Mouse (Mus musculus) small intestine, adult 2 months (tissue): ENCODE measurements around the gene Tiam2. TPM values are rescaled to one million over a fixed set of nuclear protein-coding genes. Genes with fewer than 3 reads are reported as not detected.

Experiments
- H3K27ac ChIP-seq: fragments of 200-500 bp; 2 replicates; pipeline ENCODE4 v1.5.1; 2012; ENCODE audit warnings: low read depth, low read length, control low read depth, inconsistent platforms; ENCODE audit not compliant: insufficient read depth
- H3K27me3 ChIP-seq: fragments of 200-500 bp; 2 replicates; pipeline ENCODE4 v1.6.1; 2012; ENCODE audit warnings: mild to moderate bottlenecking, moderate library complexity, low read length, inconsistent platforms; ENCODE audit not compliant: control insufficient read depth, insufficient read depth
- H3K36me3 ChIP-seq: fragments of 200-500 bp; 2 replicates; pipeline ENCODE4 v1.6.1; 2012; ENCODE audit warnings: mild to moderate bottlenecking, low read length, control low read depth, inconsistent platforms; ENCODE audit not compliant: control insufficient read depth, insufficient read depth
- H3K4me1 ChIP-seq: fragments of 200-500 bp; 2 replicates; pipeline ENCODE4 v1.6.1; 2012; ENCODE audit warnings: low read length, inconsistent platforms, mixed read lengths; ENCODE audit not compliant: control insufficient read depth, insufficient read depth, insufficient read length
- H3K4me3 ChIP-seq: fragments of 200-500 bp; 2 replicates; pipeline ENCODE4 v1.5.1; 2012; ENCODE audit warnings: low read depth, mild to moderate bottlenecking, control low read depth, inconsistent platforms, low read length, moderate library complexity
- CTCF ChIP-seq: fragments of 200-500 bp; IDR thresholded peaks from 2 replicates; pipeline ENCODE4 v1.5.1; 2012; ENCODE audit warnings: low read depth, mild to moderate bottlenecking, control low read depth, inconsistent platforms, low read length, moderate library complexity, mixed read lengths; ENCODE audit not compliant: insufficient replicate concordance, insufficient read length; ENCODE audit errors: extremely low read depth
- POLR2A ChIP-seq: fragments of 200-500 bp; IDR thresholded peaks from 2 replicates; pipeline ENCODE4 v1.6.1; 2012; ENCODE audit warnings: low read depth, mild to moderate bottlenecking, control low read depth, inconsistent platforms, low read length, moderate library complexity
- whole genome bisulfite sequencing: fragments of 180-500 bp; shearing (Covaris S2); methylation state at CpG from one replicate; pipeline ENCODE4 v1.1.7; 2018; 5-methylcytosine and 5-hydroxymethylcytosine counted together
- polyA plus RNA-seq: library from polyadenylated mRNA; depleted of rRNA; stranded (reverse); fragments of >200 nt; gene quantifications from 2 replicates; pipeline ENCODE4 v1.2.3, GENCODE M21; 2012

The Tiam2 gene
- polyA plus RNA-seq, 1 experiment = 2.7 TPM

GRCm38 (mm10) chr17:3410307-3410706 is 83.9 kb downstream of the Tiam2 start:
- TF ChIP-seq POLR2A (no peak), CTCF (no peak)
- Histone ChIP-seq H3K36me3 (no peaks in the 10 kb centered on the region), H3K27ac (no peak overlapping the region), H3K27me3 (no peaks in the 10 kb centered on the region), H3K4me3 (no peak overlapping the region), H3K4me1 (no peaks in the 10 kb centered on the region)
- WGBS = 56% methylated on average over 2 of the region's 2 CpGs

- no peaks in the 10 kb centered on the region for H3K4me1 ChIP-seq
These were observed 86.4 kb downstream of the Tiam2 start for GRCm38 (mm10) chr17:3412771-3413170.

GRCm38 (mm10) chr17:3415580-3415979 is 89.2 kb downstream of the Tiam2 start:
- Histone ChIP-seq H3K4me1 (no peaks in the 10 kb centered on the region), H3K27ac (no peak overlapping the region), H3K36me3 (no peaks in the 10 kb centered on the region), H3K4me3 (no peak overlapping the region), H3K27me3 (no peaks in the 10 kb centered on the region)
- WGBS = 65% methylated on average over 3 of the region's 3 CpGs
- no peak for TF ChIP-seq POLR2A
- TF ChIP-seq CTCF = no peak

More at GRCm38 (mm10) chr17:3412771-3413170, 86.4 kb downstream of the Tiam2 start:
- Histone ChIP-seq H3K27me3 (no peaks in the 10 kb centered on the region), H3K27ac (no peak overlapping the region), H3K4me3 (no peak overlapping the region), H3K36me3 (no peaks in the 10 kb centered on the region)
- WGBS = 64% methylated on average over 4 of the region's 4 CpGs
- TF ChIP-seq POLR2A (no peak), CTCF (no peak)

- WGBS = 50% methylated on average over 3 of the region's 3 CpGs
- Histone ChIP-seq H3K27me3 (no peaks in the 10 kb centered on the region), H3K4me1 (no peaks in the 10 kb centered on the region), H3K36me3 (peaks cover under 1% of the 10 kb centered on the region; the same call in 1 of the 2 replicates), H3K27ac (no peak overlapping the region), H3K4me3 (no peak overlapping the region)
- TF ChIP-seq POLR2A (no peak), CTCF (no peak)
These were observed 90.0 kb downstream of the Tiam2 start for GRCm38 (mm10) chr17:3416401-3416800.

GRCm38 (mm10) chr17:3419368-3419928 is 93.1 kb downstream of the Tiam2 start:
- TF ChIP-seq CTCF (no peak), POLR2A (no peak)
- H3K27ac ChIP-seq = no peak overlapping the region
- no peaks in the 10 kb centered on the region for H3K4me1 ChIP-seq
- H3K27me3 ChIP-seq = no peaks in the 10 kb centered on the region
- 77% methylated on average over 10 of the region's 10 CpGs for WGBS
- H3K36me3 ChIP-seq = peaks cover 6% of the 10 kb centered on the region; the same call in 1 of the 2 replicates
- H3K4me3 ChIP-seq = no peak overlapping the region

DNA sequence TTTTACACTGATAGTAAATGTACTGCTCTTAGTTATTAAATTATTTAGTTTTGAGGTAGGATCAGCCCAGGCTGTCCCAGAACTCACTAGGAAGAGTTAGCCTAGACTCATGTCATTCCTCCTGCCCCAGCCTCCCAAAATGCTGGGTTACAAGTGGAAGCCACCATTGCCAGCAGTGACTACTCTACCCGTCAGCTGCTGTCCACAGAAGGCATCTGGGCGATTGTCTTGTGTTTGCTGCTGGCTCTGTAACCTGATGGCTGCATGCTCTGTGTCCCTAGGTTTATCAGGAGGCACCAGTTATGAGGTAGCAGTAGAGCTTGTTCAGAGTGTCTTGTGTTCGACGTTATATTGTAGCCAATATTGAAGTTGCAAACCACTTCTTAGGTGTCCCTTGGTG is 93.8 kb downstream of the Tiam2 start:
- TF ChIP-seq POLR2A (no peak), CTCF (no peak)
- Histone ChIP-seq H3K4me1 (no peaks in the 10 kb centered on the region), H3K4me3 (no peak overlapping the region), H3K27ac (no peak overlapping the region), H3K27me3 (no peaks in the 10 kb centered on the region), H3K36me3 (peaks cover 6% of the 10 kb centered on the region; the same call in 1 of the 2 replicates)
- WGBS = 93% methylated on average over 4 of the region's 4 CpGs

DNA sequence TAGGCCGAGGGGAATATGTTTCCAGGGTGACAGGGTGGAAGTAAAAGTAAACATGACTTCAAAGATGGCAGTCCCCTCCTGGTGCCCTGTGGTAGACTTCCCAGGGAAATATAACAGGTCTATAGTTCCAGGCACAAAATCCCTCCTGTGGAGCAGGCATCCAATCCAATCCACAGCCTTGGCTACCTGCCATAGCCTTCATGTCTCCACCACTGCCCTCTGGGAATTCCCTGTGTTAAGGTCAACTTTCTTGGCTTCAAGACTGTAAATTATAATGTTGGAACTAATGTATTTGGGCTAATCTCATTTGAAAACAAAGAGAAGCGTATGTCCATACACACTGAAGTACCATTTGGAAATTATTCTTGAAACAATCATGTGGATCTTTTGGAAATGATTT is 97.0 kb downstream of the Tiam2 start:
- Histone ChIP-seq H3K27me3 (no peaks in the 10 kb centered on the region), H3K27ac (no peak overlapping the region), H3K4me3 (no peak overlapping the region), H3K4me1 (no peaks in the 10 kb centered on the region), H3K36me3 (peaks cover 6% of the 10 kb centered on the region; the same call in 1 of the 2 replicates)
- 82% methylated on average over 2 of the region's 2 CpGs for WGBS
- TF ChIP-seq POLR2A (no peak), CTCF (no peak)
